Mouse (Mus musculus): ENCODE measurements at regions not wholly inside any gene's neighbourhood (a gene's known extent, or its start where the extent isn't known, plus 50 kb on each side); places are given as distances from the start of the nearest gene placed in this dataset.
"Not testable (repeated sequence)": the region's sequence is repeated elsewhere in the genome, so short reads cannot be mapped to it uniquely, and the experiment has no call there.

GRCm38 (mm10) chrX:65778656-65779370 lies 525.2 kb downstream of the 4930447F04Rik start:
- not testable (repeated sequence) for DNase-seq (ENCODE audit: low spot score)

GRCm38 (mm10) chrX:65769861-65770260 lies 534.2 kb downstream of the 4930447F04Rik start:
- DNase-seq (ENCODE audit: low spot score): no peak

GRCm38 (mm10) chrX:65734577-65734976 lies 569.4 kb downstream of the 4930447F04Rik start:
- peak; percentile 41 for DNase-seq (ENCODE audit: low spot score)

DNA sequence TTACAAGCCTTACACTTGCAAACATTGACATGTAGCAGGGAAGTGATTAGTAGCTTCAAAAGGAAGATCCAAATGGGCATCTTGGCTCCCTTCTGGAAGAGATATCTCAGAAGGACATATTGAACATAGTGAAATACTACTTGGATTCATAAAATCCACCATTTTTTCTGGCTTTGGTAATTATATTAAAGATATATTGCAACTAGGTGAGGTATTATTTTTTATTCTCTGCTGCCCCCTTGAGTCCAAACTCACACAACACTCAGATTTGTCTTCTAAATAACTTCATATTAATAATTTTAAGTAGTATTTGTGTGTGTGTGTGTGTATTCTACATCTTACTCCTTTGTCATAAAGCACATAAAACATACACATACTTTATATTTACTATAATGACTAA lies 588.5 kb downstream of the 4930447F04Rik start:
- peak; percentile 11 for DNase-seq (ENCODE audit: low spot score)

All from embryo, embryonic 10.5 days (tissue).